In genomic region chrX:136043726-136044125, GRCm38 (mm10) we compare ENCODE assay signal across 19 mouse cellular contexts. TPM values are rescaled to one million over a fixed set of nuclear protein-coding genes. Genes with fewer than 3 reads are reported as not detected.
"Had no signal": no experiment of that assay in that cellular context is flagged by ENCODE, and none has a peak within 500 bp of the region (broad histone marks: within the 10 kb centered on the region; RNA-seq: fewer than 3 reads in every experiment).

No protein-coding gene starts in this region.

- H3K27ac ChIP-seq: lung, embryonic 15.5 days; macrophage; midbrain, embryonic 13.5 days; midbrain, embryonic 15.5 days; neural tube, embryonic 12.5 days; stomach, embryonic 15.5 days; stomach, postnatal 0 days had no signal

- H3K4me3 ChIP-seq: lung, embryonic 15.5 days; megakaryocyte, embryonic 14.5 days; midbrain, embryonic 13.5 days; midbrain, embryonic 15.5 days; neural tube, embryonic 12.5 days; stomach, embryonic 15.5 days had no signal

- H3K4me1 ChIP-seq: lung, embryonic 15.5 days; megakaryocyte, embryonic 14.5 days; midbrain, embryonic 13.5 days; midbrain, embryonic 15.5 days; neural tube, embryonic 12.5 days; stomach, embryonic 15.5 days had no signal

- DNase-seq: lung, adult 18-20 months; lung, postnatal 14 days; lung, postnatal 36 days; right cerebral cortex, postnatal 14 days; thymus, adult 2 months; thymus, postnatal 25 days; thymus, postnatal 4 days had no signal

RNA-seq across cellular contexts. Expression of gene Arxes1, which starts 10.6 kb away (rescaled TPM):
- total RNA-seq: megakaryocyte progenitor cell, adult 5-6 weeks; monocyte, adult 5-6 weeks; neutrophil, adult 5-6 weeks had no signal
- polyA plus RNA-seq: macrophage had no signal

RNA-seq across cellular contexts. Expression of gene Bex2, which starts 24.3 kb away (rescaled TPM):
- total RNA-seq: monocyte, adult 5-6 weeks; neutrophil, adult 5-6 weeks had no signal
- polyA plus RNA-seq: macrophage had no signal

RNA-seq across cellular contexts. Expression of gene Nxf3, which starts 41.3 kb away (rescaled TPM):
- total RNA-seq: megakaryocyte progenitor cell, adult 5-6 weeks; monocyte, adult 5-6 weeks; neutrophil, adult 5-6 weeks had no signal
- polyA plus RNA-seq: macrophage; midbrain, embryonic 11.5 days; midbrain, embryonic 13.5 days; midbrain, embryonic 15.5 days; neural tube, embryonic 12.5 days; stomach, embryonic 15.5 days; stomach, postnatal 0 days had no signal

RNA-seq across cellular contexts. Expression of gene Arxes2, which starts 50.1 kb away (rescaled TPM):
- total RNA-seq: monocyte, adult 5-6 weeks; neutrophil, adult 5-6 weeks had no signal
- polyA plus RNA-seq: macrophage had no signal
